Mouse (Mus musculus) gonadal fat pad, adult 2 months (tissue): ENCODE results near the gene Rnd2. TPM values are rescaled to one million over a fixed set of nuclear protein-coding genes. Genes with fewer than 3 reads are reported as not detected.
A peak's percentile ranks its signal among the peaks of the same experiment; 100 is the strongest.
"Not testable (repeated sequence)": the region's sequence is repeated elsewhere in the genome, so short reads cannot be mapped to it uniquely, and the experiment has no call there.

Source experiments
- DNase-seq: peaks from one replicate; pipeline ENCODE4 v3.0.0-alpha.2; 2012; ENCODE audit warnings: low read depth
- polyA plus RNA-seq: library from polyadenylated mRNA; depleted of rRNA; stranded (reverse); fragments of >200 nt; gene quantifications from 2 replicates; pipeline ENCODE4 v1.2.3, GENCODE M21; 2012

Gene Rnd2
- polyA plus RNA-seq, 1 experiment, result 21.6 TPM

GRCm38 (mm10) chr11:101468263-101468688, 3.5 kb downstream of the Rnd2 start:
- DNase-seq, result no peak

- no peak for DNase-seq
Observed at GRCm38 (mm10) chr11:101468731-101469130, 3.9 kb downstream of the Rnd2 start.

GRCm38 (mm10) chr11:101469155-101469554, 4.4 kb downstream of the Rnd2 start:
- no peak for DNase-seq

- DNase-seq, result no peak
Observed at GRCm38 (mm10) chr11:101470206-101470605, 5.4 kb downstream of the Rnd2 start.

- no peak for DNase-seq
Observed at GRCm38 (mm10) chr11:101471926-101472325, 7.1 kb downstream of the Rnd2 start.

GRCm38 (mm10) chr11:101472336-101472735, 7.5 kb downstream of the Rnd2 start:
- no peak for DNase-seq

- DNase-seq, result not testable (repeated sequence)
Observed at GRCm38 (mm10) chr11:101473686-101474085, 8.9 kb downstream of the Rnd2 start.

GRCm38 (mm10) chr11:101474298-101474697, 9.5 kb downstream of the Rnd2 start:
- no peak for DNase-seq

- not testable (repeated sequence) for DNase-seq
Observed at GRCm38 (mm10) chr11:101476361-101476760, 11.6 kb downstream of the Rnd2 start.

- no peak for DNase-seq
Observed at GRCm38 (mm10) chr11:101477194-101477551, 12.4 kb downstream of the Rnd2 start.

- DNase-seq, result no peak
Observed at GRCm38 (mm10) chr11:101477552-101478211, 12.9 kb downstream of the Rnd2 start.

- DNase-seq, result no peak
Observed at GRCm38 (mm10) chr11:101479171-101479635, 14.4 kb downstream of the Rnd2 start.

- DNase-seq, result no peak
Observed at GRCm38 (mm10) chr11:101480912-101481311, 16.1 kb downstream of the Rnd2 start.

- no peak for DNase-seq
Observed at GRCm38 (mm10) chr11:101483804-101484203, 19.0 kb downstream of the Rnd2 start.

GRCm38 (mm10) chr11:101484245-101484644, 19.4 kb downstream of the Rnd2 start:
- no peak for DNase-seq

GRCm38 (mm10) chr11:101484814-101485213, 20.0 kb downstream of the Rnd2 start:
- no peak for DNase-seq

GRCm38 (mm10) chr11:101485509-101486028, 20.8 kb downstream of the Rnd2 start:
- no peak for DNase-seq

- no peak for DNase-seq
Observed at GRCm38 (mm10) chr11:101486126-101486525, 21.3 kb downstream of the Rnd2 start.

GRCm38 (mm10) chr11:101506269-101506780, 41.5 kb downstream of the Rnd2 start:
- DNase-seq, result no peak

- DNase-seq, result peak; percentile 19
Observed at GRCm38 (mm10) chr11:101507090-101507489, 42.3 kb downstream of the Rnd2 start.

- no peak for DNase-seq
Observed at GRCm38 (mm10) chr11:101518937-101519336, 54.1 kb downstream of the Rnd2 start.

GRCm38 (mm10) chr11:101519364-101519763, 54.6 kb downstream of the Rnd2 start:
- no peak for DNase-seq
